Mouse (Mus musculus): ENCODE measurements around the gene Arhgef17. TPM values are rescaled to one million over a fixed set of nuclear protein-coding genes. Genes with fewer than 3 reads are reported as not detected.
A peak's percentile ranks its signal among the peaks of the same experiment; 100 is the strongest.
"Not testable (repeated sequence)": the region's sequence is repeated elsewhere in the genome, so short reads cannot be mapped to it uniquely, and the experiment has no call there.

The Arhgef17 gene
- polyA plus RNA-seq, 1 experiment, result not detected

GRCm38 (mm10) chr7:100854137-100854814, 77.6 kb downstream of the Arhgef17 start:
- H3K4me3 ChIP-seq (ENCODE audit: insufficient read depth, low read depth, low read length), result no peak overlapping the region
- H3K4me1 ChIP-seq (ENCODE audit: control insufficient read depth, insufficient read depth, low read length), result peaks cover 46% of the 10 kb centered on the region
- WGBS, result 81% methylated on average over 6 of the region's 6 CpGs
- no peak overlapping the region for H3K27ac ChIP-seq (ENCODE audit: insufficient read depth, low read depth, low read length)
- TF ChIP-seq POLR2A (IDR thresholded peaks at IDR 0.05; ENCODE audit: insufficient read depth, low read depth, low read length) (no peak), CTCF (IDR thresholded peaks at IDR 0.05; ENCODE audit: insufficient read depth, low read depth, low read length) (no peak)

DNA sequence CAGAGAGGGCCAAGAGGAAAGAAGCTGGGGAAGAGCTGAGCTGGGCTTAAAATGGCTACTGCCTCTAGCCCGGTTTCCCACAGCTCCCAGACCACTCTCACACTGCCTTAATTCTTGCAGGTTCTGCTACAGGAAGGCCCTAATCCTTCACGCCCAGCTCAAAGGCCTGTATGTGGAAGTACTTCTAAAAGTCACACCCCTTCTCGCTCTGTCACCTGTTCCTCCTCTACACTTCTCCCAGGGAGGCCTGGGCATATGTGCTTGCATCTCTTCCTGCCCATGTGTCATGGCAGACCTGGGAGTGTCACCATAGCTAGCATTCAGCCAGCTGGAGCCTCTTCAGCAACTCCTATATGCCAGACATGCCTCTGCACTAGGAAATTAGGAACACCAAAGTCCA, 78.5 kb downstream of the Arhgef17 start:
- H3K27ac ChIP-seq (ENCODE audit: insufficient read depth, low read depth, low read length), result no peak overlapping the region
- WGBS, result 90% methylated on average over 3 of the region's 3 CpGs
- H3K4me1 ChIP-seq (ENCODE audit: control insufficient read depth, insufficient read depth, low read length), result peaks cover 46% of the 10 kb centered on the region
- no peak for TF ChIP-seq POLR2A (IDR thresholded peaks at IDR 0.05; ENCODE audit: insufficient read depth, low read depth, low read length)
- no peak for TF ChIP-seq CTCF (IDR thresholded peaks at IDR 0.05; ENCODE audit: insufficient read depth, low read depth, low read length)
- H3K4me3 ChIP-seq (ENCODE audit: insufficient read depth, low read depth, low read length), result no peak overlapping the region

DNA sequence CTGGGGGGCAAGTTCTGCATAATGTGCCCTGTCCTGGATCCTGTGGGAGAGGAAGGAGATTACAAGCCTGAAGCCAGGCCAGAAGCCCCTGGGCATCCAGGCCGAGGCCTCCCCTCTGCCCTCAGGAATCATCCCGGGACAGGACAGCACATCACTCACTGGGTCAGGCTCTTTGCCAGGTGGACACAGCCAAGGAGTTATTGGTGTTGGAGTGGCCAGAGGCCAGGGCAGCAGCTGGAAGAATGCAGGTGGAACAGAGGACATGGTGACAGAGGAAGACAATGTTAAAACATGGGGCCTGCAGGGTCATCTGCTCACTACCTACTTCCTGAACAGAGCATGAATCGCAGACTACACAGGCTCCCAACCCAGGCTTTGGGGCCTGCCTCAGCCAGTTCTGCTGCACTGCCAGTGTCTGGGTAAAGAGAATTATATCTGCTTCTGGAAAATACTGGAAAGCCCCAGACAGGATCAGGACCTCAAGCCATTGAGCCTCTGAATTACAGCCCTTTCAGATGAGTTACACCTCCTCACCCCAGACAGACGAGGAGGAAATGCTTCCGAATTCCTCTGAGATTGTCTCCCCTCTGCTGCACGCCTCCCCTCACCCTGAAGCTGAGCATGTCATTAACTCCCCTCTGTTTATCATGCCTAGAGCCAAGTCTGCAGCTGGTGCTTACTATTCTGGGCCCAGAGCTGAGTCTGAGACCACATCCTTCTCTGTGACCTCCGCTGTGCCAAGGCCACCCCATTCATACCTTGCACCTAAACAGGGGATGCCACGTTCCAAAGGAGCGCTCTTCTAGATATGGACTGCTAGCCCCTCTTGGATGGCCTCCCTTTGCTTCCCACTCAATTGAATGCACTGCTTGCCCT, 80.2 kb downstream of the Arhgef17 start:
- 42% methylated on average over 9 of the region's 9 CpGs for WGBS
- TF ChIP-seq CTCF (IDR thresholded peaks at IDR 0.05; ENCODE audit: insufficient read depth, low read depth, low read length) (no peak), POLR2A (IDR thresholded peaks at IDR 0.05; ENCODE audit: insufficient read depth, low read depth, low read length) (no peak)
- Histone ChIP-seq H3K27ac (ENCODE audit: insufficient read depth, low read depth, low read length) (peak overlapping the region; percentile 17), H3K4me1 (ENCODE audit: control insufficient read depth, insufficient read depth, low read length) (peaks cover 41% of the 10 kb centered on the region), H3K4me3 (ENCODE audit: insufficient read depth, low read depth, low read length) (no peak overlapping the region)

GRCm38 (mm10) chr7:100849508-100849907, 82.4 kb downstream of the Arhgef17 start:
- TF ChIP-seq POLR2A (IDR thresholded peaks at IDR 0.05; ENCODE audit: insufficient read depth, low read depth, low read length) (no peak), CTCF (IDR thresholded peaks at IDR 0.05; ENCODE audit: insufficient read depth, low read depth, low read length) (no peak)
- Histone ChIP-seq H3K27ac (ENCODE audit: insufficient read depth, low read depth, low read length) (no peak overlapping the region), H3K4me3 (ENCODE audit: insufficient read depth, low read depth, low read length) (no peak overlapping the region), H3K4me1 (ENCODE audit: control insufficient read depth, insufficient read depth, low read length) (peaks cover 29% of the 10 kb centered on the region)
- whole genome bisulfite sequencing, result 95% methylated on average over 2 of the region's 2 CpGs

- TF ChIP-seq CTCF (IDR thresholded peaks at IDR 0.05; ENCODE audit: insufficient read depth, low read depth, low read length), result peak; percentile 29; the same call in 1 of the 2 replicates
- no peak for TF ChIP-seq POLR2A (IDR thresholded peaks at IDR 0.05; ENCODE audit: insufficient read depth, low read depth, low read length)
- Histone ChIP-seq H3K4me3 (ENCODE audit: insufficient read depth, low read depth, low read length) (no peak overlapping the region), H3K27ac (ENCODE audit: insufficient read depth, low read depth, low read length) (no peak overlapping the region), H3K4me1 (ENCODE audit: control insufficient read depth, insufficient read depth, low read length) (peaks cover 25% of the 10 kb centered on the region)
- 37% methylated on average over 6 of the region's 6 CpGs for WGBS
Measured at GRCm38 (mm10) chr7:100848744-100849143, 83.2 kb downstream of the Arhgef17 start.

DNA sequence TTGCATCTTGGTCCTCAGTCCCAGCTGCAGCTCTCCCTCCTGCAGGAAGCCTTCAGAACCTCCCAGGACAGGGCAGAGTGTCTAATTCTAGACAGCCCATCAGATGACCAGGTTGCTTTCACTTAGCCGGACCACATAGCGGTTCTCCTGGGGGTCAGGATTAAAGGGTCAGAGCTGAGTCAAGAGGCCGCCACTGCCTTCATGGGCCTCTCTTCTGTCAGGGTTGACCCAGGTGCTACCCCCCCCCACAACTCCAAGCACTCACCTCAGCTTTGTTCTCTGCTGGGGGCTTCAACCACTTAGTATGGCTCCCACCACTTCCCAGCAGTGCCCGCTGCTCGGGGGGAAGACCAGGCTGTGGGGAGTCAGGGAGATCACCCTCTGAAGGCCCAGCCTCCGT, 84.8 kb downstream of the Arhgef17 start:
- TF ChIP-seq POLR2A (IDR thresholded peaks at IDR 0.05; ENCODE audit: insufficient read depth, low read depth, low read length) (no peak), CTCF (IDR thresholded peaks at IDR 0.05; ENCODE audit: insufficient read depth, low read depth, low read length) (no peak)
- WGBS, result 93% methylated on average over 6 of the region's 6 CpGs
- peaks cover 16% of the 10 kb centered on the region for H3K4me1 ChIP-seq (ENCODE audit: control insufficient read depth, insufficient read depth, low read length)

DNA sequence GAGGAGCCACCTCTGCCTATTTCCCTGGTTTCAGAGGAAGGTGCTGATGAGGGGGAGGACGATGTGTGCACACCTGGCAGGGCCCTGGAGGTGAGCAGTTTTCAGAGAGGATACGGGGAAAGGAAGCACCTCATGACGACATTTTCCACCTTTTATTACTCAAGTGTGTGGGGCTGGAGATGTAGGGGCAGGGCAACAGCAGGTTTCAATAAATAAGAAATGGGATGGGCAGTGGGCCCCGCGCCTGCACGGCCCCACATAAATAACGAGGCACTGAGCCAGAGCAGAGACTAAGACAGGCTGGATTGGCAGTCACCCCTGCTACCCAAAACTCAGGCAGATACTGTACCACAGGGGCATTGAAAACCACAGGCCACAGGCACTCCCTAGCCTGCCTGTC, 85.9 kb downstream of the Arhgef17 start:
- 70% methylated on average over 7 of the region's 7 CpGs for WGBS
- H3K4me1 ChIP-seq (ENCODE audit: control insufficient read depth, insufficient read depth, low read length); H3K27ac ChIP-seq (ENCODE audit: insufficient read depth, low read depth, low read length); H3K4me3 ChIP-seq (ENCODE audit: insufficient read depth, low read depth, low read length): not testable (repeated sequence)

More for the DNA sequence above, 84.8 kb downstream of the Arhgef17 start:
- no peak overlapping the region for H3K27ac ChIP-seq (ENCODE audit: insufficient read depth, low read depth, low read length)
- no peak overlapping the region for H3K4me3 ChIP-seq (ENCODE audit: insufficient read depth, low read depth, low read length)

DNA sequence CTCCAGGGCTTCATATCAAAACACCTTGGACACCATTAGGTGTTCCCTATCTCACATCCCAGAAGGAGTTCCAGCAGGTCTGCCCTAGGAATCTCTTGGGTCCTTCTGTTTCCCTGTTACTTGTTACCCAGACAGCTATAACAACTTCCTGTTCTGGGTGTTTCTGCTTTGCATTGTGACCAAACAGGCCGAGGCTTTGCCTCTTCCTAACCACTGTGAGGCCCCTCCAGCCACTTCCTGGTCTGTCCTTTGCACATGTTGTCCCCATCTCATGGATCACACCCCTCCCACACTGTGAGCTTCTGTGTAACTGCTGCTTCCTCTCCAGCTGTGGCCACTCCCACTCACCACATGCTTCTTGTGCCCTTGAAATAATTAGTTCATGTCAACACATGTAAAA, 86.5 kb downstream of the Arhgef17 start:
- WGBS, result 45% methylated on average over 1 of the region's 1 CpGs
- Histone ChIP-seq H3K27ac (ENCODE audit: insufficient read depth, low read depth, low read length) (no peak overlapping the region), H3K4me3 (ENCODE audit: insufficient read depth, low read depth, low read length) (no peak overlapping the region), H3K4me1 (ENCODE audit: control insufficient read depth, insufficient read depth, low read length) (peaks cover 2% of the 10 kb centered on the region)
- TF ChIP-seq CTCF (IDR thresholded peaks at IDR 0.05; ENCODE audit: insufficient read depth, low read depth, low read length) (no peak), POLR2A (IDR thresholded peaks at IDR 0.05; ENCODE audit: insufficient read depth, low read depth, low read length) (no peak)

DNA sequence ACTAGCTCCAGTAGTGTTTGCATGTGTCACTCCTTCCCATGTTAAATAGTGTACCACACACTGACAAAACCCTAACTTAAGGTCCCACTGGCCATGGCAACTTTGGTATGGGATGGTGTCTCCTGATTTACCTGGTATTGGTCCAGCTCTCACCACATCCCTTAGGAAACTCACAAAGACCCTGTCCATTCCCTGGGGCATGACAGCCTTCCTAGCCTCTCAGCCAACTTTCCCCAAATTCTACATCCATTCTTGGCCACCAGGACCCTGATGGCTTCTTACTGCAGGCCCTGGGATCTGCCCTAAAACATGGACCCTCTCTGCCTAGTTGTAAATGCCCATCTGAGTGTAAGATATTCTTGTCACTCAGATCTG, 86.9 kb downstream of the Arhgef17 start:
- TF ChIP-seq CTCF (IDR thresholded peaks at IDR 0.05; ENCODE audit: insufficient read depth, low read depth, low read length) (no peak), POLR2A (IDR thresholded peaks at IDR 0.05; ENCODE audit: insufficient read depth, low read depth, low read length) (no peak)
- H3K4me1 ChIP-seq (ENCODE audit: control insufficient read depth, insufficient read depth, low read length), result peaks cover 2% of the 10 kb centered on the region
- no peak overlapping the region for H3K27ac ChIP-seq (ENCODE audit: insufficient read depth, low read depth, low read length)
- no peak overlapping the region for H3K4me3 ChIP-seq (ENCODE audit: insufficient read depth, low read depth, low read length)

Measured in olfactory bulb, adult 2 months (tissue).